Mouse (Mus musculus): ENCODE data around the gene Fbln1. TPM values are rescaled to one million over a fixed set of nuclear protein-coding genes. Genes with fewer than 3 reads are reported as not detected.

Gene Fbln1
- polyA plus RNA-seq, 1 experiment from 2014 or later, result 236 TPM

DNA sequence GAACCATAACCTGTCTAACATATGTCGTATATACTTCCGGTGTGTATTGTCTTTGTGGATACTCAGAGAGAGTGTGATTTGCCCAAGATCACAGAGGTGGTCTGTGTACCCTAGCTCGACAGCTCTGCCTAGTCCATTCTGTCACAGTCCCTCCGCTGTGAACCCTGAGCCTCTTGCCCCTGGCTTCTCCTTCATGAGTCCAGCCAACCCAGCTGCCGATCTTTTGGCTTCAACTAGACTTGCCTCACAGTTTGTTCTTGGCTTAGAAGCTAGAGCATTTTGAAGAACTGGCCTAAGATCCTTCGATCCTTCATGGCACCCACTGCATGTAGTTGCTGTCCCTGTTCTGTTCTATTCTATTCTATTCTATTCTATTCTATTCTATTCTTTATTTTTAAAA, 46.7 kb downstream of the Fbln1 start:
- no peak overlapping the region for H3K4me3 ChIP-seq (replicated peaks; ENCODE audit: low read length)
- no peak overlapping the region for H3K9ac ChIP-seq (ENCODE audit: low read length)
- H3K27me3 ChIP-seq (ENCODE audit: control insufficient read depth, insufficient read depth, low read length), result no peaks in the 10 kb centered on the region
- H3K27ac ChIP-seq (ENCODE audit: low read length), result no peak overlapping the region
- H3K4me2 ChIP-seq (ENCODE audit: low read depth, low read length), result no peak overlapping the region
- H3K36me3 ChIP-seq (ENCODE audit: control insufficient read depth, insufficient read depth, low read length), result peaks cover 9% of the 10 kb centered on the region; the same call in 1 of the 2 replicates
- WGBS, result 92% methylated on average over 6 of the region's 6 CpGs
- no peak for ATAC-seq (ENCODE audit: insufficient read depth, low FRiP score)
- H3K4me1 ChIP-seq (ENCODE audit: control insufficient read depth, insufficient read depth, low read length), result no peaks in the 10 kb centered on the region
- H3K9me3 ChIP-seq (replicated peaks; ENCODE audit: control insufficient read depth, low read length), result no peaks in the 10 kb centered on the region

DNA sequence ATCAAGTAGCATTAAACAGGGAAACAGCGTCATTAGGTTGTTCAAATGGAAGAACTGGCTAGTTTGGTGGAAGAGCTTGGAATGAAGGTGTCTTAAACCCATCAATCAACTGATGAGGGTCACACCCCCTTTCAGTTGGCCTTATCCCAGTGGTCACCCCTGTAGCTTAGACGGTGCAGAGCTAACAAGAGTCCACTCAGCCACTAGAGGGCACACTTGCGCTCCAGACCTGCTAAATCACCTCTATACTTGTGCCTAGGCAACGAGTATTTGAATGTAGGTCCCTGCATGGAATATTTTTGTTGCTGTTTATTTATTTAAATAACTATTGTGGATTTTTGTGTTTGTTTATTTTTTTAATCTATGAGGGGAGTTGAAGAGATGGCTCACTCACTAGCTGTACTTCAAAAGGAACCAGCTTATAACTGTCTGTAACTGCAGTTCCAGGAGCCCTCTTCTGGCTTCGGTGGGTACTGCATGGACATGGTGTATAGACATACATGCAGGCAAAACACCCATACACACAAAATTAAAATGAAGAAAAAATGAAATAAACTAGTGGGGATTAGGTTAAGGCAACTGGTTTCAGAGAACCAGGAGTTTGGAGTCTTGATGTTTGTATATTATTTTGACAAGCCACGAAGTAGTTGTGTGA, 52.2 kb downstream of the Fbln1 start:
- Histone ChIP-seq H3K9ac (ENCODE audit: low read length) (no peak overlapping the region), H3K4me3 (replicated peaks; ENCODE audit: low read length) (no peak overlapping the region), H3K27ac (ENCODE audit: low read length) (no peak overlapping the region), H3K36me3 (ENCODE audit: control insufficient read depth, insufficient read depth, low read length) (peaks cover 7% of the 10 kb centered on the region; the same call in 1 of the 2 replicates), H3K4me2 (ENCODE audit: low read depth, low read length) (no peak overlapping the region), H3K4me1 (ENCODE audit: control insufficient read depth, insufficient read depth, low read length) (no peaks in the 10 kb centered on the region), H3K9me3 (replicated peaks; ENCODE audit: control insufficient read depth, low read length) (peaks cover 4% of the 10 kb centered on the region; the same call in 1 of the 2 replicates), H3K27me3 (ENCODE audit: control insufficient read depth, insufficient read depth, low read length) (no peaks in the 10 kb centered on the region)
- 75% methylated on average over 6 of the region's 6 CpGs for WGBS
- ATAC-seq (ENCODE audit: insufficient read depth, low FRiP score), result no peak

DNA sequence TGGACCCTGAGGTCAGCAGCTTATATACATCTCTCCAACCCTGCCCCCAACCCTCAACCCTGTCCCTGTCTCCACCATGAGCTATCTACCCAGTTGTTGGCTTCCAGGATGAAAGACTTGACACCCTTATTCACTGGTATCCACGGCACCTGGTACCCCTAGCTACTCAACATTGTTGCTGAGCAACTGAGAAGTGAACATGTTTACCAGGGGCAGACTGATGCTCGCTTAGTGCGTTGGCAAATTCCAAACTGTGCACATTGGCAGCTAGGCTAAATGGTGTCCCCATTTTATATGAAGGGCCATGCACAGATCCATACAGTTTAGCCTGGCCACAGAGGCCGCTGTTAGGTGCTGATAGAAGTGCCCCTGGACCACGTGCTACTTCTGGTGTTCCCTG, 57.1 kb downstream of the Fbln1 start:
- WGBS, result 86% methylated on average over 5 of the region's 5 CpGs
- no peak for ATAC-seq (ENCODE audit: insufficient read depth, low FRiP score)
- H3K27me3 ChIP-seq (ENCODE audit: control insufficient read depth, insufficient read depth, low read length), result no peaks in the 10 kb centered on the region
- no peak overlapping the region for H3K4me2 ChIP-seq (ENCODE audit: low read depth, low read length)
- H3K4me1 ChIP-seq (ENCODE audit: control insufficient read depth, insufficient read depth, low read length), result 0 out of 2 replicates have a peak, but pooled peaks cover 2% of the 10 kb centered on the region
- no peak overlapping the region for H3K4me3 ChIP-seq (replicated peaks; ENCODE audit: low read length)
- peaks cover 13% of the 10 kb centered on the region; the same call in 1 of the 2 replicates for H3K36me3 ChIP-seq (ENCODE audit: control insufficient read depth, insufficient read depth, low read length)
- H3K9me3 ChIP-seq (replicated peaks; ENCODE audit: control insufficient read depth, low read length), result peaks cover 4% of the 10 kb centered on the region; the same call in 1 of the 2 replicates
- H3K9ac ChIP-seq (ENCODE audit: low read length), result no peak overlapping the region
- H3K27ac ChIP-seq (ENCODE audit: low read length), result no peak overlapping the region

DNA sequence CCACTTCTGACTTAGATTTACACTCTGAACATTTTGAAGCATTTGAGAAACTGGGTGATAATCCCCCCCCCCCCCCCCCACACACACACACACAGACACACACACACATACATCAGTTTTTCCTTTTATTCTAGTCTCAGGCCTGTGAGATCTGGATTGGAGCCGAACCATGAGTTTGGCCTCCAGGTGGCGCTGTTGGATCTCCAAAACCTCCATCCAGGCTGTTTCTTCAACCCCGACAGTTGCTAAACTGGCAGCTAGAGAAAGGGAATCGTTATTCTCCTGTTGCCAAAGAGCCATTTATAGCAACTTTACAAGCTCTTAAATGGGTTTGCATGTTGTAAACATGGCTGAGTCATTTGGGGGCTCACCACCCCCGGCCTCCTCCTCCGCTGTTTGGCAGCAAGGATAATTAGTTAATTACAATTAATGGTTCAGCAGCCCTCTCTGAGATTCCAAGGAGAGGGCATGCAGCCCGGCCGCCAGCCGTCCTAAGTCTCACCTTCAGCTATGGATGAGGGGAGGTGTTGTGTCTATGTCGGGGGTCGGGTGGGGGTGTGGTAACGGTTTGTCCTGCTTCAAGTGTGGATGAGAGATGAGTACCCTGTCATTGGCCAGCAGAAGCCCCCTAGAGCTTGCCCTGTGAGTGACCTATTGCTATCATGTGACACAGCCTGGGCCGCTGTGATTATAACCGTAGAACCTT, 61.1 kb downstream of the Fbln1 start:
- Histone ChIP-seq H3K4me2 (ENCODE audit: low read depth, low read length) (no peak overlapping the region), H3K27ac (ENCODE audit: low read length) (no peak overlapping the region), H3K9ac (ENCODE audit: low read length) (no peak overlapping the region), H3K4me1 (ENCODE audit: control insufficient read depth, insufficient read depth, low read length) (0 out of 2 replicates have a peak, but pooled peaks cover 2% of the 10 kb centered on the region), H3K9me3 (replicated peaks; ENCODE audit: control insufficient read depth, low read length) (no peaks in the 10 kb centered on the region), H3K36me3 (ENCODE audit: control insufficient read depth, insufficient read depth, low read length) (peaks cover 5% of the 10 kb centered on the region; the same call in 1 of the 2 replicates), H3K27me3 (ENCODE audit: control insufficient read depth, insufficient read depth, low read length) (no peaks in the 10 kb centered on the region; the same call in 1 of the 2 replicates), H3K4me3 (replicated peaks; ENCODE audit: low read length) (no peak overlapping the region)
- WGBS, result 43% methylated on average over 14 of the region's 14 CpGs
- peak; percentile 27; the same call in 1 of the 2 replicates for ATAC-seq (ENCODE audit: insufficient read depth, low FRiP score)

DNA sequence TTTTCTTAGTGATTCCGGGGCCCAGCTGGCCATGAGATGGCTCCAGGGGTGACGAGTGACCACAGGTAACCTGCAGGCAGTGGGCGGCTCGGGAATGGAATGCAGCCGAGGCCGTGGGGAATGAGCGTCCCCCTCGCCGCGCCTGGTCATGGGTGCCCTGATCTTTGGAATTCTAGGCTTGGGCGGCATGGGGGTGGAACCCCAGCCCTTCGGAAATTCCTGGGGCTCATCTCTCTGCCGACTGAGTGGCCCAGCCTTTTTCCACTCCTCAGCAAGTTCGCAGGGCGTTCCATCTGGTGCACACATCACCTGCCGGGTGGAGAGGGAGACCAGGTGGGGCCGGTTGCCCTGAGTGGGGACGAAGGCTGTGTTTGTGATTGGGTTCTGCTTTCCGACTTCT, 62.1 kb downstream of the Fbln1 start:
- Histone ChIP-seq H3K4me2 (ENCODE audit: low read depth, low read length) (no peak overlapping the region), H3K9me3 (replicated peaks; ENCODE audit: control insufficient read depth, low read length) (no peaks in the 10 kb centered on the region), H3K4me1 (ENCODE audit: control insufficient read depth, insufficient read depth, low read length) (0 out of 2 replicates have a peak, but pooled peaks cover 9% of the 10 kb centered on the region), H3K9ac (ENCODE audit: low read length) (no peak overlapping the region), H3K27ac (ENCODE audit: low read length) (no peak overlapping the region), H3K27me3 (ENCODE audit: control insufficient read depth, insufficient read depth, low read length) (no peaks in the 10 kb centered on the region; the same call in 1 of the 2 replicates), H3K4me3 (replicated peaks; ENCODE audit: low read length) (no peak overlapping the region), H3K36me3 (ENCODE audit: control insufficient read depth, insufficient read depth, low read length) (peaks cover 5% of the 10 kb centered on the region; the same call in 1 of the 2 replicates)
- ATAC-seq (ENCODE audit: insufficient read depth, low FRiP score), result no peak
- WGBS, result 83% methylated on average over 19 of the region's 19 CpGs

DNA sequence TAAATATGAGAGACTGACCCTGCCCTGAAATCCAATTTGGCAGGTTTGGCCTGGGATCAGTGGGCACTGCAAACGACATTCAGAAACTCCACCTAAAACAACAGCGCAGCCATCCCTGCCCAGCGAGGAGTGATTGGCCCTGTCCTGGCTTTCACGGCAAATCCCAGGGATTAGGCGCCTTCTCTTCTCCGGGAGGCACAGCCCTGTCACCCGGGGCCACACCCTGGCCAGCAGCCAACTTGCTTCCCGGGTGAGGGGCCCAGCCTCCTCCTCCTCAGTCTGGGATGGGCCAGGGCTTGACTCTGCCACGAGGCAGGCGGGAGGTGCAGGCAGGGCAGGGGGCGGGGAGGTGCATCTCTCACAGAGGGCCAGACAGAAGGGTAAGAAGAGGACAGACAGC, 67.2 kb downstream of the Fbln1 start:
- H3K4me3 ChIP-seq (replicated peaks; ENCODE audit: low read length), result no peak overlapping the region
- WGBS, result 23% methylated on average over 11 of the region's 11 CpGs
- peak; percentile 58; the same call in 1 of the 2 replicates for ATAC-seq (ENCODE audit: insufficient read depth, low FRiP score)
- H3K27ac ChIP-seq (ENCODE audit: low read length), result no peak overlapping the region
- 0 out of 2 replicates have a peak, but pooled peaks cover 12% of the 10 kb centered on the region for H3K4me1 ChIP-seq (ENCODE audit: control insufficient read depth, insufficient read depth, low read length)
- no peak overlapping the region for H3K4me2 ChIP-seq (ENCODE audit: low read depth, low read length)
- no peaks in the 10 kb centered on the region; the same call in 1 of the 2 replicates for H3K27me3 ChIP-seq (ENCODE audit: control insufficient read depth, insufficient read depth, low read length)
- H3K9ac ChIP-seq (ENCODE audit: low read length), result no peak overlapping the region; the same call in 1 of the 2 replicates
- H3K9me3 ChIP-seq (replicated peaks; ENCODE audit: control insufficient read depth, low read length), result no peaks in the 10 kb centered on the region
- peaks cover 3% of the 10 kb centered on the region; the same call in 1 of the 2 replicates for H3K36me3 ChIP-seq (ENCODE audit: control insufficient read depth, insufficient read depth, low read length)

DNA sequence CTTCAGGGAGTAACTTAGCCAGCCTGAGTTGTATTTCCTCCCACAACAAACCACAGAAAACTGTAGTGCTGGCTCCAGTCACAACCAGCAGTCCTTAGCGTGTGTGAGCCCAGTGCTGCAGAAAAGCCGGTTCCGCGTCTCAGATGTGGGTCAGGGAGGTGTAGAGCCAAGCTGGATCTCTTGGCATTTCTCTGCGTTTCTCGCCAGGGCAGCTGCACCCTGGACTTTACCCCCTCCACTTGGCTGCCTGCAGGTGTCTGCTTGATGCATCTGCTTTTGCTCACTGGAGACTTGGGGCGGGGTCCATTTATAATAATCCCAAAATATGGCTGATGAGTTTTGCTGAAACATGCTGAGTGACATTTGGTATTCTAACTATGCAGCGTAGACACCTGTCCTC, 71.5 kb downstream of the Fbln1 start:
- H3K4me3 ChIP-seq (replicated peaks; ENCODE audit: low read length), result no peak overlapping the region

DNA sequence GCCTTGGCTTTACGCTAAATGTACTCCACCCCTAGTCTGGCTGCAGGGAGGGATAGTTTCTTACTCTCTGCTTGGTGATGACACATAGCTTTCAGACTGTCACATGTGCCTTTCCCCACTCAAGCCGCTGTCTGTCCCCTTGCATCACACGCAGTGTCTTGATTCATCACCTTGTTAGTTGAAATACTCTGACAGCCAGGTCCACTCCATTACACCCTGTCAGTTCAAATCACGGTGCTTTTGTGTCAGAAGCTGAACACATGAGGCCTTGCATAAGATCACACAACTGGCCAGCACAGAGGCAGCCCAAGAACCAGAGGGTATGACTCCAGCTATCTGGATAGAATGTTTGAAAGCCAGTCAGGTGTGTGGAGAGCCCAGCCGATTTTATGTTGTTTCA, 73.2 kb downstream of the Fbln1 start:
- Histone ChIP-seq H3K4me3 (replicated peaks; ENCODE audit: low read length) (no peak overlapping the region), H3K9me3 (replicated peaks; ENCODE audit: control insufficient read depth, low read length) (no peaks in the 10 kb centered on the region), H3K4me1 (ENCODE audit: control insufficient read depth, insufficient read depth, low read length) (no peaks in the 10 kb centered on the region; the same call in 1 of the 2 replicates), H3K27me3 (ENCODE audit: control insufficient read depth, insufficient read depth, low read length) (no peaks in the 10 kb centered on the region), H3K9ac (ENCODE audit: low read length) (no peak overlapping the region), H3K4me2 (ENCODE audit: low read depth, low read length) (no peak overlapping the region), H3K36me3 (ENCODE audit: control insufficient read depth, insufficient read depth, low read length) (no peaks in the 10 kb centered on the region; the same call in 1 of the 2 replicates), H3K27ac (ENCODE audit: low read length) (no peak overlapping the region)
- WGBS, result 91% methylated on average over 5 of the region's 5 CpGs
- no peak for ATAC-seq (ENCODE audit: insufficient read depth, low FRiP score)

More for the DNA sequence above, 71.5 kb downstream of the Fbln1 start:
- 77% methylated on average over 8 of the region's 8 CpGs for WGBS
- ATAC-seq (ENCODE audit: insufficient read depth, low FRiP score), result no peak
- Histone ChIP-seq H3K9ac (ENCODE audit: low read length) (no peak overlapping the region), H3K9me3 (replicated peaks; ENCODE audit: control insufficient read depth, low read length) (no peaks in the 10 kb centered on the region), H3K4me1 (ENCODE audit: control insufficient read depth, insufficient read depth, low read length) (0 out of 2 replicates have a peak, but pooled peaks cover 11% of the 10 kb centered on the region), H3K27ac (ENCODE audit: low read length) (no peak overlapping the region), H3K4me2 (ENCODE audit: low read depth, low read length) (no peak overlapping the region), H3K27me3 (ENCODE audit: control insufficient read depth, insufficient read depth, low read length) (no peaks in the 10 kb centered on the region), H3K36me3 (ENCODE audit: control insufficient read depth, insufficient read depth, low read length) (peaks cover 3% of the 10 kb centered on the region; the same call in 1 of the 2 replicates)

DNA sequence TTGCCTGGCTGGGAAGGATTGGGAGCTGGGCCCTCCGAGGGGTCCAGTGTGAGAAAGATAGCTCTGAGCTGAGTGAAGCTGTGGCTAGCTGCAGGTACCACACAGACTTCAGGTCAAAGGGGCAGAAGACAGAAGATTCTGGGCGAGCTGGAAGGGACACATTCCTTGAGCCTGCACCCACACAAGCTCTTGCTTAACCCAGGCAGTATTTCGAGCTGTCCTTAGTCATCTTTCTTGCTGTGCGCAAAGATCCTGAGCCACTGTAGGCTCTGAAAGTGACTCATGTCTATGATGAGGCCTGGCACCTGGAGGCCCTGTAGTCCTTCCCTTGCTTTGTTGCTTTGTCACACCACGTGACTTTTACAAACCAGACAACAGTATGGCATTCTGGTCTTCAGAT, 76.3 kb downstream of the Fbln1 start:
- no peak for ATAC-seq (ENCODE audit: insufficient read depth, low FRiP score)
- no peak overlapping the region for H3K9ac ChIP-seq (ENCODE audit: low read length)
- no peaks in the 10 kb centered on the region for H3K27me3 ChIP-seq (ENCODE audit: control insufficient read depth, insufficient read depth, low read length)
- 76% methylated on average over 5 of the region's 5 CpGs for WGBS
- no peak overlapping the region for H3K4me2 ChIP-seq (ENCODE audit: low read depth, low read length)
- no peaks in the 10 kb centered on the region for H3K9me3 ChIP-seq (replicated peaks; ENCODE audit: control insufficient read depth, low read length)
- no peaks in the 10 kb centered on the region for H3K36me3 ChIP-seq (ENCODE audit: control insufficient read depth, insufficient read depth, low read length)
- H3K4me1 ChIP-seq (ENCODE audit: control insufficient read depth, insufficient read depth, low read length), result no peaks in the 10 kb centered on the region; the same call in 1 of the 2 replicates
- no peak overlapping the region for H3K27ac ChIP-seq (ENCODE audit: low read length)
- no peak overlapping the region for H3K4me3 ChIP-seq (replicated peaks; ENCODE audit: low read length)
